Mouse (Mus musculus): Measurements from ENCODE around the gene Diras1. TPM values are rescaled to one million over a fixed set of nuclear protein-coding genes. Genes with fewer than 3 reads are reported as not detected.

The Diras1 gene
- polyA plus RNA-seq, 1 experiment from 2014 or later = 0.33 TPM

DNA sequence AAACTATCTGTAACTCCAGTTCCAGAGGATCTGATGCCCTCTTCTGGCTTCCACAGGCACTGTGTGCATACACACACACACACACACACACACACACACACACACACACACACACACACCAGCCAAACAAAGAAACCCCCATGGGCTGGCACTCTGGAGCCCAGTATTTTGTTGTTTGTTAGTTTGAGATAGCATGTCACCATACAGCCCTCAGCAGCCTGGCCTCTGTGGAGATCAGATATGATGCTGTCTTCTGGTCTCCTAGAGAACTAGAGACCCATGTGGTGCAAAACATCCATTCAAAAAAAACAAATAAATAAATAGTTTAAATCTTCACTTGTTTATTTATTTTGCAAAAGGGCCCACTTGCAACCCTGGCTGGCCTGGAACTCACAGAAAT is 2.8 kb upstream of the Diras1 start:
- Histone ChIP-seq H3K4me2 (no peak overlapping the region), H3K4me1 (replicated peaks) (peaks cover 8% of the 10 kb centered on the region), H3K36me3 (peaks cover 29% of the 10 kb centered on the region), H3K9ac (replicated peaks) (no peak overlapping the region), H3K9me3 (no peaks in the 10 kb centered on the region), H3K27ac (no peak overlapping the region), H3K27me3 (peaks cover 40% of the 10 kb centered on the region), H3K4me3 (replicated peaks) (no peak overlapping the region)
- ATAC-seq (ENCODE audit: insufficient number of reproducible peaks, insufficient read depth, low FRiP score, low TSS enrichment, low read depth) = no peak

DNA sequence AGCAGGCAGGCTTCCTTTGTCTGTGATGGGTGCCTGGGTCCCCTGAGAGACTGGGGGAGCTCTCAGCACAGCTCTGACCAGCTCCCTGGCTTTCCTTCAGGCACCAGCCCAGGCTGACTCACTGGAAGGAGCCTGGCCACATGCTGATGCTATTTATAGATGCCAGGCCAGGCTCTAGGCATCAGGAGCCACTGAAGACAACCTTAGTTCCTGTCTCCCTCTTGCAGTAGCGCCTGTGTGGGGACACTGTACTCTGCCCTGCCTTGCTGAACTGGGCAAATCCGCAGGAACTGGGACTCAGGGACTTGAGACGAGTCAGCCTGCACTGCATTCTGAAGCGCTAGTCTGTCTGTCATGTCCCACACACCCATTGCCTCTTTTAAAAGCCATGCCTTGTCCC is 1.9 kb upstream of the Diras1 start:
- Histone ChIP-seq H3K27ac (no peak overlapping the region), H3K36me3 (peaks cover 20% of the 10 kb centered on the region), H3K4me3 (replicated peaks) (no peak overlapping the region), H3K9ac (replicated peaks) (no peak overlapping the region), H3K27me3 (peaks cover 48% of the 10 kb centered on the region), H3K9me3 (no peaks in the 10 kb centered on the region), H3K4me2 (no peak overlapping the region), H3K4me1 (replicated peaks) (peaks cover 8% of the 10 kb centered on the region)
- ATAC-seq (ENCODE audit: insufficient number of reproducible peaks, insufficient read depth, low FRiP score, low TSS enrichment, low read depth) = no peak
- WGBS = 71% methylated on average over 4 of the region's 4 CpGs

DNA sequence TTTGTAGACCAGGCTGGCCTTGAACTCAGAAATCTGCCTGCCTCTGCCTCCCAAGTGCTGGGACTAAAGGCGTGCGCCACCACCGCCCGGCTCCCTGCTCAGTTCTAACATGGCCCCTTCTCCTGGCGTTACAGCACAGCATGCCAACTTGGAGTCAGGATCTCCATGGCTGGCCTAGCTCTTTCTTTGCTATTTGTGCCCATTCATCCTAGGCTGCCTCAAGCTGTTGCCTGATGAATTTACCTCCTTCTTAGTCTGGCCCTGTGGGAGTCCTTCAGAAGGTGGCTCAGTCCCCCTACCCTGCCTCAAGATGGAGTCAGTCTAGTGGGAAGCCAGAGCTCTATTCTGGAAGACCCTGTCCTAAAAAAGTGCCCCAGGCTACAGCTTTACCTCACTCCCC is 1.4 kb upstream of the Diras1 start:
- H3K4me3 ChIP-seq (replicated peaks) = no peak overlapping the region
- no peak overlapping the region for H3K4me2 ChIP-seq
- WGBS = 94% methylated on average over 5 of the region's 5 CpGs
- no peaks in the 10 kb centered on the region for H3K9me3 ChIP-seq
- ATAC-seq (ENCODE audit: insufficient number of reproducible peaks, insufficient read depth, low FRiP score, low TSS enrichment, low read depth) = no peak
- H3K9ac ChIP-seq (replicated peaks) = no peak overlapping the region
- H3K36me3 ChIP-seq = peaks cover 18% of the 10 kb centered on the region
- H3K27ac ChIP-seq = no peak overlapping the region
- H3K27me3 ChIP-seq = peaks cover 53% of the 10 kb centered on the region
- H3K4me1 ChIP-seq (replicated peaks) = peaks cover 8% of the 10 kb centered on the region

DNA sequence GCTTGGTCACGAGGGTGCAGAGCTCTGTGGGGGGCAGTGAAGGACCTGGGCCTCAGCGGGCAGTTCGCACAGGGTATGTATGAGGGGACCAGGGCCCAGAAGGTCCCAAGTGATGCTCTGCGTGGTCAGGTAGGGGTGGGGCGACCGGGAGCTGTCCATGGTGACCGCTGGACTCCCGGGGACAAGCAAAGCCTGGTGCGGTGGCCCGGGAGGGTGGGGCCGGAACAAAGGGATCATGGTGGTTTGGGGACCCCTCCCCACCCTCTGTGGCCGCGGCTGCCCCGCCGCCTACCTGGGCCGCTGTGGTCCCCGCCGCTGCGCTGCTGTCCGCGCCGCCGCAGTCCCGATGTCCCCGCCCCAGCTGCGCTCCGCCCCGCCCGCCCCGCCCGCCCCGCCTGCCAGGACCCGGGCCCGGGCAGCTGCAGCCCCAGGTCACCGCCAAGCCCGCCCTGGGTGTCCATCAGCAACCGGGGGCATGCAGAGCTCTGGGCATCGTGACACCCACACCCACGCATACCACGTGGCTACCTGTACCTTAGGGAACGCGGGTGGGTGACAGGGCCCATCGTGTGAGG is 328 bp downstream of the Diras1 start:
- peaks cover 8% of the 10 kb centered on the region for H3K4me1 ChIP-seq (replicated peaks)
- H3K4me2 ChIP-seq = peak overlapping the region; percentile 65
- H3K9ac ChIP-seq (replicated peaks) = peak overlapping the region; percentile 48; the same call in 1 of the 2 replicates
- no peaks in the 10 kb centered on the region for H3K9me3 ChIP-seq
- 2% methylated on average over 34 of the region's 43 CpGs for WGBS
- H3K27me3 ChIP-seq = peaks cover 70% of the 10 kb centered on the region
- peak overlapping the region; percentile 38 for H3K4me3 ChIP-seq (replicated peaks)
- peaks cover 2% of the 10 kb centered on the region for H3K36me3 ChIP-seq
- H3K27ac ChIP-seq = no peak overlapping the region
- no peak for ATAC-seq (ENCODE audit: insufficient number of reproducible peaks, insufficient read depth, low FRiP score, low TSS enrichment, low read depth)

DNA sequence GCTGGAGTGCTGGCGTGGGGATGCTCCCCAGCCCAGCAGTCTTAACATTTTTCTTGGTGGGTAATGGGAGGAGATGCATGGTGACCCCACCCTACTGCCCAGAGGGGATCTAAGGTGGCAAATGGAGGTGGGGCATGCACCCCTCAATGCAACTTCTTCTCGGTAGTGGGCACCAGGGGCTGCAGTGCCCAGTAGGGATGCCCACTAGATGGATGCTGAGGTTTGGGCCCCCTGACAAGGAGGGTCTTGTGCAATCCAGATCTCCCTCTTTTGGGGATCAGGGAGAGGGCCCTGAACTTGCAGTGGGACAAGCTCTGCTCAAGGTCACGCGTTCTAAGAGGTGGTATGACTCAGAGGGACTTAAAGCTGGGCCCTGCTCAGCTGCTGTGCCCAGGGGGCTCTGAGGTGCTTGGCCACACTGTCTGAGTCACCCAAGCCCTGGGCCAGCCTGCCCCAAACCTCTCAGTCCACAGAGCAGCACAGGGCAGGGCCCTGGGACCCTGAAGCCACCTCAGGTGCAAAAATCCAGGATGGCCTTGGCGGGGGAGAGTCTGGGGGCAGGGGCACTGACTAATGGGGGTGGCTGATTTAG is 1.0 kb downstream of the Diras1 start:
- H3K4me1 ChIP-seq (replicated peaks) = peaks cover 8% of the 10 kb centered on the region
- WGBS = 70% methylated on average over 5 of the region's 5 CpGs
- H3K9ac ChIP-seq (replicated peaks) = no peak overlapping the region
- H3K27ac ChIP-seq = no peak overlapping the region
- no peak overlapping the region; the same call in 1 of the 2 replicates for H3K4me3 ChIP-seq (replicated peaks)
- H3K9me3 ChIP-seq = no peaks in the 10 kb centered on the region
- no peaks in the 10 kb centered on the region for H3K36me3 ChIP-seq
- ATAC-seq (ENCODE audit: insufficient number of reproducible peaks, insufficient read depth, low FRiP score, low TSS enrichment, low read depth) = no peak
- peaks cover 74% of the 10 kb centered on the region for H3K27me3 ChIP-seq
- H3K4me2 ChIP-seq = peak overlapping the region; percentile 65

DNA sequence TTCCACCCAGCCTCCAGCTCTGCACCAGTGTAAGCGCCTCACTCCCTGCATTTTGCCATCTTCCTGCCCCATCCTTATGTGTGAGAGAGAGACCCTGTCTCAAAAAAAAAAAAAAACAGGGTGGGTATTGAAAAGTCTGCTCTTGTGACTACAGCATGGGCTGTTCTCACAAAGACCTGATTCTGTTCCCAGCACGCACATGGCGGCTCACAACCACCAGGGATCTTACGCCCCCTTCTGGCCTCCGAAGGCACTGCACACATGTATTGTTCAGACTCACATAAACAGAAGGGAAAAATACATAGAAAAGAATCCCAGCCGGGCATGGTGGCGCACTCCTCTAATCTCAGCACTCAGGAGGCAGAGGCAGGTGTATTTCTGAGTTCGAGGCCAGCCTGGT is 2.7 kb downstream of the Diras1 start:
- no peak for ATAC-seq (ENCODE audit: insufficient number of reproducible peaks, insufficient read depth, low FRiP score, low TSS enrichment, low read depth)
- Histone ChIP-seq H3K27ac (no peak overlapping the region), H3K9ac (replicated peaks) (no peak overlapping the region), H3K36me3 (no peaks in the 10 kb centered on the region), H3K4me3 (replicated peaks) (no peak overlapping the region), H3K9me3 (no peaks in the 10 kb centered on the region), H3K4me2 (no peak overlapping the region), H3K27me3 (peaks cover 69% of the 10 kb centered on the region), H3K4me1 (replicated peaks) (peaks cover 8% of the 10 kb centered on the region)
- 69% methylated on average over 8 of the region's 8 CpGs for WGBS

DNA sequence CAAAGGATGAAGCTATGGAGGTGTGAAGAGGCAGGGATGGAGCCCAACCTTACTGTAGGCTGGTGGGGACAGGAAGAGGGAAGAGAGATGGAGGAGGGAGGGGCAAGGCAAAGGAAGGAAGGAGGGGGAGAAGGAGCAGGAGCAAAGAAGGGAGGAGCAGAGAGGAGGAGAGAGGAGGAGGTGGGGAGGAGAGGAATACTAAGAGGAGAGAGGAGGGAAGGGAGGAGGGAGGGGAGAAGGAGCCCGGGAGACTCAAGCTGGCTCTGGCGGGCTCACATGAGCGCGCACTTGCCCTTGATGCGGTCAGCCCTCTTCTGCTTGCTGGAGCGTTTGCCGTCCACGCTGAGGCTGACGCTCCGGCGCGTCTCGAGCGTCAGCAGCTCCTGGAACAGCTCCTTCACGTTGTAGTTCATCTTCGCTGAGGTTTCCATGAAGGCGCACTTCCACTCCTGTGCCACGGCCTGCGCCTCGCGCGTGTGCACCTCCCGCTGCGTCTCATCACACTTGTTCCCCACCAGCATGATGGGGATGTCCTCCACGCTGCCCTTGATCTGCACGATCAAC is 3.8 kb downstream of the Diras1 start:
- WGBS = 13% methylated on average over 26 of the region's 26 CpGs
- no peaks in the 10 kb centered on the region for H3K9me3 ChIP-seq
- no peak for ATAC-seq (ENCODE audit: insufficient number of reproducible peaks, insufficient read depth, low FRiP score, low TSS enrichment, low read depth)
- H3K36me3 ChIP-seq = no peaks in the 10 kb centered on the region
- peaks cover 8% of the 10 kb centered on the region for H3K4me1 ChIP-seq (replicated peaks)
- H3K4me2 ChIP-seq = no peak overlapping the region; the same call in 1 of the 2 replicates
- H3K27me3 ChIP-seq = peaks cover 67% of the 10 kb centered on the region
- H3K9ac ChIP-seq (replicated peaks) = no peak overlapping the region
- H3K4me3 ChIP-seq (replicated peaks) = no peak overlapping the region
- no peak overlapping the region for H3K27ac ChIP-seq

DNA sequence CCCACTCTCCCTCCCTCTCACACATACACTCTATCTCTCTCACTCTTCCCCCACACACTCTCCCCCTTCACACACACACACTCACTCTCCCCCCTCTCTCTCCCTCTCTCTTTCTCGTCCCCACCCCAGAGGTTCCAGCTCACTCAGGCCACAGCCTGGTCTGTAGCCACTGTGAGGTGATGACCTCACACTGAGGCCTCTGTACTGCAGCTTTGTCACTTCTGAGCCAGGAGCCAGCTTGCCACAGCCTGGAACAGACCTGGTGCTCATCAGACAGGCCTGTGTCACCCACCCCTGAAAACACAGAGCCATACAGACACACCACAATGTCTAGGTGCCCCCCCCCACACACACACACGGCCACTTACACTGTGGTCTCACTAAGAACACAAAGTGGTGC is 5.3 kb downstream of the Diras1 start:
- Histone ChIP-seq H3K4me3 (replicated peaks) (no peak overlapping the region), H3K27me3 (peaks cover 54% of the 10 kb centered on the region), H3K4me1 (replicated peaks) (peaks cover 6% of the 10 kb centered on the region), H3K4me2 (no peak overlapping the region), H3K9me3 (no peaks in the 10 kb centered on the region), H3K36me3 (no peaks in the 10 kb centered on the region), H3K27ac (no peak overlapping the region), H3K9ac (replicated peaks) (no peak overlapping the region)
- WGBS = 52% methylated on average over 2 of the region's 2 CpGs
- ATAC-seq (ENCODE audit: insufficient number of reproducible peaks, insufficient read depth, low FRiP score, low TSS enrichment, low read depth) = no peak

DNA sequence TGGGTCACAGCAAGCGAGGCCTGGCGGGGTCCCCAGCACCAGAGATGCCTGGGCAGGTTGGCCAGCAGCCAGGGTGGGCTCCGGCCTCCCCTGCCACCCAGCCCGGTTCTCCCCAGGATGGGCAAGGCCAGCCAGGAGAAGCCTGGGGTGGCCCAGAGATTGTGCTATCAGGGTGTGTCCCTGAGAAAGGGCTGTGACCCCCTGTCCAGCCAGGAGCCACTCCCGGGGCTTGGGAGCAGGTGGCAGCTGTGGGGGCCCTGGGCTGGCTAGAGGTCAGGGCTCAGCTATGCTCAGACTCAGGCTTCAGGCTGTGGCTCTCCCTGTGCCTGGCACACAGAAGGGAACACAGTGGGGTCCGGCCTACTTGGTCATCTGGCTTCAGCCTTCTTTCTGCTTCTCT is 5.8 kb downstream of the Diras1 start:
- no peak for ATAC-seq (ENCODE audit: insufficient number of reproducible peaks, insufficient read depth, low FRiP score, low TSS enrichment, low read depth)
- Histone ChIP-seq H3K4me1 (replicated peaks) (peaks cover 1% of the 10 kb centered on the region), H3K27me3 (peaks cover 48% of the 10 kb centered on the region), H3K9ac (replicated peaks) (no peak overlapping the region), H3K27ac (no peak overlapping the region), H3K9me3 (no peaks in the 10 kb centered on the region), H3K36me3 (no peaks in the 10 kb centered on the region), H3K4me3 (replicated peaks) (no peak overlapping the region), H3K4me2 (no peak overlapping the region)
- 72% methylated on average over 6 of the region's 6 CpGs for WGBS

DNA sequence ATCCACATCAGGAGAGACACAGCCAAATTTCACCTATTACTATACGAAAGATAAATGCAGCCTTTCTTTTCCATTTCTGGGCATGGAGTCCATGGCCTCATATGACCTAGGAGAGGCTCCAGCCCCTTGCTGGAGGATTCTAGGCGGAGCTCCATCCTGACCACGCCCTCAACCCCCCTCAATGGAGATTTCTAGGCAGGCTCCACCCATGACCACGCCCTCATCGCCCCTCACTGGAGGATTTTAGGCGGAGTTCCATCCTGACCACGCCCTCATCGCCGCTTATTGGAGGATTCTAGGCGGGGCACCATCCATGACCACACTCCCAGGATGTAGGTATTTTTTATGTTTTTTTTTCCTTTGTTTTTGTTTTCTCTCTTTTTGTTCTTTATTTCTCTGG is 7.1 kb downstream of the Diras1 start:
- Histone ChIP-seq H3K4me2 (no peak overlapping the region), H3K9ac (replicated peaks) (no peak overlapping the region), H3K36me3 (no peaks in the 10 kb centered on the region), H3K27ac (no peak overlapping the region), H3K27me3 (peaks cover 41% of the 10 kb centered on the region), H3K9me3 (no peaks in the 10 kb centered on the region), H3K4me1 (replicated peaks) (peaks cover 4% of the 10 kb centered on the region; the same call in 1 of the 2 replicates), H3K4me3 (replicated peaks) (no peak overlapping the region)
- ATAC-seq (ENCODE audit: insufficient number of reproducible peaks, insufficient read depth, low FRiP score, low TSS enrichment, low read depth) = no peak
- WGBS = 36% methylated on average over 10 of the region's 10 CpGs

DNA sequence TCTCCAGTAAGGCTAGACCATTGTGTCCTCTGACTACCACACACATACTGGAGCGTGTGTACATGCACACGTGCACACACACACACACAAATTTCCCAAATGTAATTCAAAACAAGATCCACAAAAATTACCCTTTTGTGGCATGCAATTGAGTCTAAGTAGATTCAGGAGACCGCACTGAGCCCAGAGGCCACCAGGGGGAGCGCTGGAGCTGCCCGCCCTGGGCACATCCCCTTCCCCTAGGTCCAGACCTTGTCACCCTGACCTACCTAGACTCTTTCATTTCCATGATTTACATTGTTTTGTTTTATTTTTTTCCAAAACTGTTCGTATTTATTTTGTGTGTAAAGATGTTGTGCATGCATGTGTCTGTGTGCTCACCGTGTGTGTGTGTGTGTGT is 8.8 kb downstream of the Diras1 start:
- Histone ChIP-seq H3K4me1 (replicated peaks) (peaks cover 4% of the 10 kb centered on the region; the same call in 1 of the 2 replicates), H3K9ac (replicated peaks) (no peak overlapping the region), H3K27ac (no peak overlapping the region), H3K4me2 (no peak overlapping the region), H3K4me3 (replicated peaks) (no peak overlapping the region), H3K9me3 (no peaks in the 10 kb centered on the region), H3K36me3 (no peaks in the 10 kb centered on the region), H3K27me3 (peaks cover 29% of the 10 kb centered on the region)
- WGBS = 11% methylated on average over 7 of the region's 7 CpGs
- ATAC-seq (ENCODE audit: insufficient number of reproducible peaks, insufficient read depth, low FRiP score, low TSS enrichment, low read depth) = no peak

DNA sequence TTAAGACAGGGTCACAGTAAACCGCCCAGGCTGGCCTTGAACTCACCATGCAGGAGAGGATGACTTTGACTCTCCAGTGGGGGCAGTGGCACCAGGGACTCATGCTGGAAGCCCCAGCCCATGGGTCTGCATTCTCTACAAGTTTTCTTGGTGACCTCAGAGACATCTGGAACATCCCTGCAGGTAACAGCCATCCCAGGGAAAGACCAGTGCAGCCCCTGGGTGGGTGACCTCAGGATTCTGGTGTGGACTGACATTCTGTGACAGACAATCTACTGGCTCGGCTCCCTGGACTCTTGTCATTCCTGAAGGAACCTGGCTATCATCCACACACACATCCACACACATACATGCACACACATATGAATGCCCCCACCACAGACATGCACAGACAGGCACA is 9.8 kb downstream of the Diras1 start:
- H3K4me3 ChIP-seq (replicated peaks) = no peak overlapping the region
- 91% methylated on average over 2 of the region's 2 CpGs for WGBS
- H3K36me3 ChIP-seq = no peaks in the 10 kb centered on the region
- H3K9ac ChIP-seq (replicated peaks) = no peak overlapping the region
- no peaks in the 10 kb centered on the region for H3K9me3 ChIP-seq
- no peak overlapping the region for H3K4me2 ChIP-seq
- H3K27ac ChIP-seq = no peak overlapping the region
- peaks cover 19% of the 10 kb centered on the region for H3K27me3 ChIP-seq
- peaks cover 4% of the 10 kb centered on the region; the same call in 1 of the 2 replicates for H3K4me1 ChIP-seq (replicated peaks)
- no peak for ATAC-seq (ENCODE audit: insufficient number of reproducible peaks, insufficient read depth, low FRiP score, low TSS enrichment, low read depth)
